Mouse (Mus musculus) kidney, embryonic 16.5 days (tissue): ENCODE measurements at regions not wholly inside any gene's neighbourhood (a gene's known extent, or its start where the extent isn't known, plus 50 kb on each side); places are given as distances from the start of the nearest gene placed in this dataset.

Source experiments
- ATAC-seq: fragments of 200-750 bp; cut with Nextera tagmentation; 2 replicates; pipeline ENCODE4 v1.8.0; 2017; ENCODE audit warnings: moderate TSS enrichment; ENCODE audit not compliant: low FRiP score, low TSS enrichment
- H3K27ac ChIP-seq: fragments of 300-500 bp; sonication (generic); 2 replicates; pipeline ENCODE4 v1.5.1; 2014; ENCODE audit warnings: low read length
- H3K27me3 ChIP-seq: fragments of 300-500 bp; sonication (generic); 2 replicates; pipeline ENCODE4 v1.6.1; 2014; ENCODE audit warnings: low read length, control low read depth, mixed read lengths; ENCODE audit not compliant: insufficient read depth
- H3K36me3 ChIP-seq: fragments of 300-500 bp; sonication (generic); 2 replicates; pipeline ENCODE4 v1.6.1; 2014; ENCODE audit warnings: low read length, control low read depth, mixed read lengths; ENCODE audit not compliant: insufficient read depth
- H3K4me1 ChIP-seq: fragments of 300-500 bp; sonication (generic); 2 replicates; pipeline ENCODE4 v1.6.1; 2014; ENCODE audit warnings: low read length, control low read depth, mixed read lengths; ENCODE audit not compliant: insufficient read depth
- H3K4me2 ChIP-seq: fragments of 300-500 bp; sonication (generic); replicated peaks from 2 replicates; pipeline ENCODE4 v1.6.1; 2014; ENCODE audit warnings: low read depth, low read length
- H3K4me3 ChIP-seq: fragments of 300-500 bp; sonication (generic); 2 replicates; pipeline ENCODE4 v1.5.1; 2014; ENCODE audit warnings: mild to moderate bottlenecking, low read length
- H3K9ac ChIP-seq: fragments of 300-500 bp; sonication (generic); replicated peaks from 2 replicates; pipeline ENCODE4 v1.6.1; 2014; ENCODE audit warnings: low read length
- H3K9me3 ChIP-seq: fragments of 300-500 bp; sonication (generic); 2 replicates; pipeline ENCODE4 v1.6.1; 2016; ENCODE audit warnings: low read length, control low read depth
- WGBS: fragments of 180-500 bp; shearing (Covaris S2); extraction: QIAGEN DNeasy Blood & Tissue Kit; methylation state at CpG from one replicate; pipeline ENCODE4 v1.1.7; 2014; 5-methylcytosine and 5-hydroxymethylcytosine counted together

DNA sequence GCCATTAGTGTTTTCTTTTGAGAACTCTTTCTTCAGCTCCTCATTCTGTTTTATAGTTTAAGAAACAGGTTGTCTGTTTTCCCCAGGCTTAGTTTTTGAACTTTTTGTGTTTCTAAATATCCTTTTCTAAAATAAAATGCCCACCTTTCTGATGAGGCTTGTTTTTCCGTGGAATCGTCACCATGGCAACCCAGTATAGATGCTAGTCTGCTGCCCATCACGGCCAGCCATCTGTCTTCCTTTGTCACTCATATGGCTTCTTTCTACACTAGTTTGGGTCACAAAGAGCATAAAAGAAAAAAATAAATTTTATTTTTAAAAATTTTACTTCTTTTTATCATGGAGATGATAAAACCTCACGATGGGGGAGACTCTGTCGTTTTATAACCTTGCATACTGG is 93.7 kb upstream of the Cox10 start:
- no peaks in the 10 kb centered on the region for H3K27me3 ChIP-seq
- H3K36me3 ChIP-seq = no peaks in the 10 kb centered on the region
- no peaks in the 10 kb centered on the region for H3K4me1 ChIP-seq
- no peak overlapping the region for H3K27ac ChIP-seq
- H3K4me2 ChIP-seq = no peak overlapping the region
- H3K9me3 ChIP-seq = no peaks in the 10 kb centered on the region
- ATAC-seq = no peak
- no peak overlapping the region for H3K9ac ChIP-seq
- H3K4me3 ChIP-seq = no peak overlapping the region
- WGBS = 69% methylated on average over 5 of the region's 5 CpGs

DNA sequence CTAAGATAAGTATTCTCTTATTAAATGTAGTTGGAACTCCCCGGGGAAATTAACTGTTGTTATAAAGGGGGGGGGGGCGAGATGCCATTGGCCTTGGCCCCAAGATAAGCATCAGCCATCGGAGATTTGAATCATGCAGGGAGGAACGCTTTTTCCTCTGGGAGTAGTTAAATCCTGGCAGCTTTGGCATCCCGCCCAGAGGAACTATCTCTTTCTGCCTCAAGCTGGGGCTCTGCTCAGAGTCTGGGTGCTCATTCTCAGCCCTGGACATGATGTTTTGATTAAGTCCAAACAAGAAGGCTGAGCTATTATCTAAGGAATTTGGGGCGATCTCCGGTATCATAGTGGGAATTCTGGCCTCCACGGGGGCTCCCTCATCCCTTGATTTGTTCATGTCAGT is 89.4 kb upstream of the Cox10 start:
- Histone ChIP-seq H3K4me2 (no peak overlapping the region), H3K27ac (no peak overlapping the region), H3K27me3 (no peaks in the 10 kb centered on the region), H3K36me3 (no peaks in the 10 kb centered on the region), H3K4me3 (no peak overlapping the region), H3K9ac (no peak overlapping the region), H3K9me3 (no peaks in the 10 kb centered on the region), H3K4me1 (no peaks in the 10 kb centered on the region)
- 51% methylated on average over 8 of the region's 8 CpGs for WGBS
- no peak for ATAC-seq

DNA sequence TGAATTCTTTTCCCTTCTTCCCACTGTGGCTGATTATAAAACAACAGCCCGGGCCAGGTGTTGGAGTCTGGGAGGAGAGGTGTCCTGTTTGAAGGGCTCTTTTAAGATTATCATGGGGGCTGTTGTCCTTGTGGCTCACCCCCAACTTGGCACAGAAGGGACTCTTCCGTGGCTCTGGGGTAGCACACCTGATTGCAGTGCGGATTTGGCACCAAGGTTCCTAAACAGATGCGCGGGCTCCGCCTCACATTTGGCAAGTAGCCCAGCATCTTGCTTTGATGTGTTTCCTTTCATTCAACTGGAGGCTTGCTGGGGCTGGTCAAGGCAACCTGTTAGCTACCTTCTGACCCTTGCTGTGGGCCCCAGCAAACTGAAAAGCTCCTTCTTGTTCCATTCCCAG is 85.5 kb upstream of the Cox10 start:
- Histone ChIP-seq H3K4me2 (no peak overlapping the region), H3K4me1 (no peaks in the 10 kb centered on the region), H3K4me3 (no peak overlapping the region), H3K27ac (no peak overlapping the region), H3K36me3 (no peaks in the 10 kb centered on the region), H3K9ac (no peak overlapping the region), H3K9me3 (no peaks in the 10 kb centered on the region), H3K27me3 (no peaks in the 10 kb centered on the region)
- WGBS = 51% methylated on average over 6 of the region's 6 CpGs
- no peak for ATAC-seq

DNA sequence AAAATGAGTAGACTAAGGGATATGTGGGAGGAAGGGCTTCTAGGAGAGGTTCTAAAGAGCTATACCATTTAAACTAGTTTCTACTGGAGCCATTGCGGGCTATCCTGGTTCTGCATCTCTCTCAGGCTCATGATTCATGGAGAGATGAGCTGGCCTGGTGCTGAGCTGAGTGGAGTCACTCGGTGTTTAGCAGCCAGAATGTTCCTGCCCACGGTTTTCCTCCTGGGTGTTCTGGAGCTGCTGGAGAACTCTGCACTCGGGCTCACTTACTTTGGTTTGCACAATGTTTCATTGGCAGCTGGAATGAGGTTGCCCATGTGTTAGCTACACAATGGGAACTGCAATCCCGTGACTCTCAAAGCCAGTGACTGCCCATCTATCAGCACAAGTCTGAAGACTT is 79.0 kb upstream of the Cox10 start:
- H3K4me2 ChIP-seq = no peak overlapping the region
- H3K4me1 ChIP-seq = no peaks in the 10 kb centered on the region
- ATAC-seq = no peak
- no peaks in the 10 kb centered on the region for H3K36me3 ChIP-seq
- WGBS = 84% methylated on average over 5 of the region's 5 CpGs
- H3K9ac ChIP-seq = no peak overlapping the region
- H3K9me3 ChIP-seq = no peaks in the 10 kb centered on the region
- H3K4me3 ChIP-seq = no peak overlapping the region
- no peak overlapping the region for H3K27ac ChIP-seq
- H3K27me3 ChIP-seq = no peaks in the 10 kb centered on the region

DNA sequence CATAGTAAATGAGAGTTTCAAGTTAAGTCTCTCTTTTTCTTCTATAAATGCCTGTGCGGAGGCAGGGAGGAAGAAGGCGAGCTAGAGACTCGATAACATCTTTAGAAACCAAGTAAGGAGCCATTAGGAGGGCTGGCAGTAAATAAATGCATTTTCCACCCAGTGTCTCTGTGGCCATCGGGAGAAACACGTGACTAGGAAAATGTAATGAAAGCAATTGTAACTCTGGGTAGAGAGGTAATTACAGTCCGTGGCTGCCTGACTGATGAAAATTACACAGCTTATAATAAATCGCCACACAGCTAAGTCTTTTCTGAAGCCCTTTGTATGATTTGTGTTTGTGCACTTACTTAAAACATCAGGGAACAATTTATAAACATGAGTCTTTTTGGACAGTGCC is 77.4 kb upstream of the Cox10 start:
- 55% methylated on average over 7 of the region's 7 CpGs for WGBS
- no peak overlapping the region for H3K4me3 ChIP-seq
- H3K27me3 ChIP-seq = no peaks in the 10 kb centered on the region
- H3K27ac ChIP-seq = no peak overlapping the region
- no peaks in the 10 kb centered on the region for H3K36me3 ChIP-seq
- H3K4me1 ChIP-seq = no peaks in the 10 kb centered on the region
- no peak for ATAC-seq
- no peak overlapping the region for H3K4me2 ChIP-seq
- no peaks in the 10 kb centered on the region for H3K9me3 ChIP-seq
- H3K9ac ChIP-seq = no peak overlapping the region

DNA sequence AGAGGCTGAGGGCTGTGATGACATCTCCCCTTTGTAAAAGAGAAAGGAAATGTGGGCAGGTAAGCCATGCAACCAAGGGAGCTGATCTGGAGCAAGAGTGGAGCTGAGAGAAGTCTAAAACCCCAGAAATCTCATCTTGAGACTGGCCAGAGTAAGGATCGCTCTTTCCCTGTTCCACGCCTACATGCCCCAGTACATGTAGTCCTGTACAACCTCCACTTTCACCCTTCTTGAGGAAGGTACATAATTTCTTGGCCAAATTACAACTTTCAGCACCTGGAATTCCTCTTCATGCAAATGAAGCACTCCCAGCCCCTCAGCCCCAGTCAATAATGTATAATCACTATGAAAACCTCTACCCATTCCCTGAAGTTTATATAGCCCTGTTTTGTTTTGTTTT is 60.2 kb upstream of the Cox10 start:
- H3K4me2 ChIP-seq = no peak overlapping the region
- no peaks in the 10 kb centered on the region for H3K36me3 ChIP-seq
- H3K9ac ChIP-seq = no peak overlapping the region
- WGBS = 94% methylated on average over 2 of the region's 2 CpGs
- no peaks in the 10 kb centered on the region for H3K4me1 ChIP-seq
- no peak overlapping the region for H3K4me3 ChIP-seq
- H3K27me3 ChIP-seq = no peaks in the 10 kb centered on the region
- H3K9me3 ChIP-seq = no peaks in the 10 kb centered on the region
- no peak for ATAC-seq
- H3K27ac ChIP-seq = no peak overlapping the region

DNA sequence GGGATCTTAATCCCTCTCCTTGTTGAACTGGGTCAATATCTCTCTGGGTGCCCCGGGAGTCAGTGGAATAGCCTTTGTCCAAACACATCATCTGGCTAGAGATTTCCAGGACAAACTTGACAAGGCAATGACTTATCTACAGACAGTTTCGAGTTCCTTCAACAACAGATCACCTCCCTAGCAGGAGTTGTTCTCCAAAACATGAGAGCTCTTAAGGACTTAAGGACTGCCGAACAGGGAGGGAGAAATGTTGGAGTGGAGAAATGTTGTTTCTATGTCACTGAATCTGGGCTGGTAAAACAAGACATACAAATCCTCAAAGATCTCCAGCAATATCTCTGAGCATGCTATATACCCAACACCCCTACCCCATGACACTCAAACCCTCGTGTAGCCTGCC is 59.7 kb upstream of the Cox10 start:
- ATAC-seq = no peak
- WGBS = 53% methylated on average over 4 of the region's 4 CpGs
- Histone ChIP-seq H3K9me3 (no peaks in the 10 kb centered on the region), H3K4me2 (no peak overlapping the region), H3K4me3 (no peak overlapping the region), H3K27ac (no peak overlapping the region), H3K9ac (no peak overlapping the region), H3K36me3 (no peaks in the 10 kb centered on the region), H3K4me1 (no peaks in the 10 kb centered on the region), H3K27me3 (no peaks in the 10 kb centered on the region)

DNA sequence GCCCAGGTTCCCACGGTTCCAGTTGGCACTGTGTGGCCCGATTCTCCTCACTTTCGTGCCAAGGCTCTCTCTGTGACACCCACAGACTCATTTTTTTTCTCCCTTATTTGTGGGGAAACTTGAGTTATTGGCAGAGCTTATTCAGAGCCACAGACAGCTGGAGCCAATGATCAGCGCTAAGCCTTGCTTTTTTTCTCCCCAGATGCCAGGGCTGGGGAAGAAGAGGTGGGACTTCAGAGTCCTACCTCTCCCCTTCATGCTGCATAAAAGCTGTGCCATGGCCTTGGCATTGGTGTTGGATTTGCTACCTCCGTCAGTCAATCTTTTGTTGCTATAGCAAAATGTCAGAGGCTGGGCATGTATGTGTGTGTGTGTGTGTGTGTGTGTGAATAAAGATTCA is 56.5 kb upstream of the Cox10 start:
- Histone ChIP-seq H3K9me3 (no peaks in the 10 kb centered on the region), H3K4me2 (no peak overlapping the region), H3K27me3 (no peaks in the 10 kb centered on the region), H3K4me1 (no peaks in the 10 kb centered on the region), H3K27ac (no peak overlapping the region), H3K9ac (no peak overlapping the region), H3K36me3 (no peaks in the 10 kb centered on the region), H3K4me3 (no peak overlapping the region)
- WGBS = 93% methylated on average over 5 of the region's 5 CpGs
- no peak for ATAC-seq

DNA sequence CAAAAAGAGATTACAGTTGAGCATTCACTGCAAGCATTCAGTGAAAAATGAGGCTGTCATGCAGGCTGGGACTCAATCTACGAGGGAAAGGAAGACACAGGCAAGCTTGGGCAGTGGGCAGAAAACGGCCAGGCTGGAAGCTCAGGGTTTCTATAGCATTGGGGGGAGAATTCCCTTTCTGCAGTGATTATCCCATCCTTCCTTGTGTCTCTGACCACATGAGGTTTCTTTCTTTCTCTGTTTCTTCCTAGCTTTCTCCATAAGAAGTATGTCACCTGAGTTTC is 56.0 kb upstream of the Cox10 start:
- no peak overlapping the region for H3K4me3 ChIP-seq
- H3K9me3 ChIP-seq = no peaks in the 10 kb centered on the region
- H3K27ac ChIP-seq = no peak overlapping the region
- ATAC-seq = no peak
- no peaks in the 10 kb centered on the region for H3K36me3 ChIP-seq
- no peaks in the 10 kb centered on the region for H3K27me3 ChIP-seq
- H3K9ac ChIP-seq = no peak overlapping the region
- 69% methylated on average over 2 of the region's 2 CpGs for WGBS
- H3K4me2 ChIP-seq = no peak overlapping the region
- no peaks in the 10 kb centered on the region for H3K4me1 ChIP-seq

DNA sequence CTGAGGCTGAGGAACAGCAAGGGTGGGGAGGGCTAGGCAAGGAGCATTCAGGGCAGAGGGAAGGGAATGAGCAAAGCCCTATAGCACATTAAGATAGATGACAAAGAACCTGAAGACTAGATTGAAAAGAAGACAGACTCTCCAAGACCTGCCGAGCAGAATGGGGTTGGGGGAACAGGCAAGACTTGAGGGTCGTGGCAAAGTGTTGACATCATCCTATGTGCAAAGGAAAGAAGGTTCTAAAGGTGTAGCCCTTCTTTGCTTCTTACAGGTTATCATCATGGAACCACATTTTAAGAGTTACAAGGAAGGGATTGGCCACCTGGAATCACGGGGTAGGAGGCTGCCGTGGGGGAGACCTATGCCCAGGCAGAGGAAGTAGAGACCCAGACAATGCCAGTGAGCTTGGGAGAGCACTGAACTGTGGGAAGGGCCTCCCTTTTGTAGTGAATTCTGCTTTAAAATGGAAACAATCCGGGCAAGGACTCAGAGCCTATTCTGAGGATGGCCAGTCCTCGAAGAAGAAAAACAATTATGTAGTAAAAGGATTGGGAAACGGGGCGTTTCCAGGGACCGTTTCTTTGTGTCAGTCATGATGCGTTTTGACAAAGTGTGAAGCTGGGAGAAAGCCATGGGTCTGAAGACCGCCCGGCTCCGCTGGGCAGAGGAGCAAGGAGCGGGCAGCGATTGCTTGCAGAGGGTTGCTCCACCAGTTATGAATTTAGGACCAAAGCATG is 55.5 kb upstream of the Cox10 start:
- Histone ChIP-seq H3K4me3 (no peak overlapping the region), H3K27me3 (no peaks in the 10 kb centered on the region)
- 79% methylated on average over 15 of the region's 15 CpGs for WGBS

More for the DNA sequence above, 55.5 kb upstream of the Cox10 start:
- Histone ChIP-seq H3K27ac (no peak overlapping the region), H3K4me1 (no peaks in the 10 kb centered on the region), H3K9ac (no peak overlapping the region), H3K4me2 (no peak overlapping the region), H3K9me3 (no peaks in the 10 kb centered on the region), H3K36me3 (no peaks in the 10 kb centered on the region)
- ATAC-seq = no peak
